Mouse (Mus musculus) neural tube, embryonic 11.5 days (tissue): ENCODE measurements around the gene 4932438H23Rik. TPM values are rescaled to one million over a fixed set of nuclear protein-coding genes. Genes with fewer than 3 reads are reported as not detected.
"Not testable (repeated sequence)": the region's sequence is repeated elsewhere in the genome, so short reads cannot be mapped to it uniquely, and the experiment has no call there.

Experiments used
- ATAC-seq: fragments of 200-750 bp; cut with Nextera tagmentation; 2 replicates; pipeline ENCODE4 v1.8.0; 2017; ENCODE audit warnings: moderate number of reproducible peaks, mild to moderate bottlenecking, moderate TSS enrichment, moderate library complexity; ENCODE audit not compliant: insufficient read depth, low FRiP score, low TSS enrichment
- DNase-seq: peaks from one replicate; pipeline ENCODE4 v3.0.0-alpha.2; 2015; ENCODE audit warnings: low spot score
- H3K27ac ChIP-seq: fragments of 300-500 bp; sonication (generic); 2 replicates; pipeline ENCODE4 v1.5.1; 2014; ENCODE audit warnings: low read depth, mild to moderate bottlenecking, low read length
- H3K27me3 ChIP-seq: fragments of 300-500 bp; sonication (generic); 2 replicates; pipeline ENCODE4 v1.6.1; 2014; ENCODE audit warnings: mild to moderate bottlenecking, low read length, mixed read lengths; ENCODE audit not compliant: control insufficient read depth, insufficient read depth
- H3K36me3 ChIP-seq: fragments of 300-500 bp; sonication (generic); 2 replicates; pipeline ENCODE4 v1.6.1; 2014; ENCODE audit warnings: mild to moderate bottlenecking, low read length, moderate library complexity, mixed read lengths; ENCODE audit not compliant: control insufficient read depth, insufficient read depth
- H3K4me1 ChIP-seq: fragments of 300-500 bp; sonication (generic); 2 replicates; pipeline ENCODE4 v1.6.1; 2014; ENCODE audit warnings: low read length, mixed read lengths; ENCODE audit not compliant: control insufficient read depth, insufficient read depth
- H3K4me2 ChIP-seq: fragments of 300-500 bp; sonication (generic); 2 replicates; pipeline ENCODE4 v1.6.1; 2014; ENCODE audit warnings: low read depth, mild to moderate bottlenecking, moderate library complexity
- H3K4me3 ChIP-seq: fragments of 300-500 bp; sonication (generic); 2 replicates; pipeline ENCODE4 v1.5.1; 2014; ENCODE audit warnings: low read depth, low read length
- H3K9ac ChIP-seq: fragments of 300-500 bp; sonication (generic); 2 replicates; pipeline ENCODE4 v1.6.1; 2014; ENCODE audit warnings: mild to moderate bottlenecking, low read length
- H3K9me3 ChIP-seq: fragments of 300-500 bp; sonication (generic); 2 replicates; pipeline ENCODE4 v1.6.1; 2016; ENCODE audit warnings: low read length; ENCODE audit not compliant: control insufficient read depth
- WGBS: fragments of 180-500 bp; shearing (Covaris S2); extraction: QIAGEN DNeasy Blood & Tissue Kit; methylation state at CpG from one replicate; pipeline ENCODE4 v1.1.7; 2014; 5-methylcytosine and 5-hydroxymethylcytosine counted together
- polyA plus RNA-seq: library from polyadenylated mRNA; unstranded; fragments of >200 nt; fragmentation: Nextera tagmentation; extraction: Ambion mirVana; gene quantifications from 2 replicates; pipeline ENCODE4 v1.2.1, GENCODE M21; 2014

Gene 4932438H23Rik
- polyA plus RNA-seq, 1 experiment from 2014 or later = 0.15 TPM

DNA sequence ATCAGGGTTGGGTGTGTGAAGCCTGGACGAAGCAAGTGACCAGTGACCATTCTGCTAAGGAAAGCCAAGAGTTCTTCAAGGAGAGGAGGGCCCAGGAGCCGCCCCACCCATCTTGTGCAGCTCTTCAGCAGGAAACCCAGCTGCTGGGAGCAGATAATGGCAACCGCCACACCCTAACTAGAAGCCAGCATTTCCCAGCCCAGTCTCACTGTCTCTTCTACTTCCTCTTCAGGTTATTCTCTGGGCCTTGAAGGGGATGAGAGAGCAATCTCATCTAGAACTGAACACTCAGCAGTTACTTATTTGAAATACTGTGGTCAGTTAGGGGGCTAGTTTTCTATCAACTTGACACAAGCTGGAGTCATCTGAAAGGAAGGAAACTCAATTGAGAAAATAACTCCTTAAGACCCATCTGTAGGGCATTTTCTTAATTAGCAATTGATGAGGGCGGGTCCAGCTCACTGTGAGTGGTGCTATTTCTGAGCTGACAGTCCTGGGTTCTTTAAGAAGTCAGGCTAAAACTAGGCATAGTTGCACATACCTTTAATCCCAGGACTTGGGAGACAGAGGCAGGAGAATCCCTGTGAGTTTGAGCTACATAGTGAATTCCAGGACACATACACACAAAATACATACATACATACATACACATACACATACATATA, 8.1 kb downstream of the 4932438H23Rik start:
- H3K9me3 ChIP-seq = no peaks in the 10 kb centered on the region
- no peaks in the 10 kb centered on the region for H3K36me3 ChIP-seq
- WGBS = 57% methylated on average over 4 of the region's 4 CpGs
- ATAC-seq (no peak), DNase-seq (no peak)
- H3K27me3 ChIP-seq = peaks cover 6% of the 10 kb centered on the region; the same call in 1 of the 2 replicates
- no peak overlapping the region for H3K4me2 ChIP-seq
- H3K9ac ChIP-seq = no peak overlapping the region
- no peak overlapping the region for H3K27ac ChIP-seq
- H3K4me1 ChIP-seq = no peaks in the 10 kb centered on the region
- H3K4me3 ChIP-seq = no peak overlapping the region

DNA sequence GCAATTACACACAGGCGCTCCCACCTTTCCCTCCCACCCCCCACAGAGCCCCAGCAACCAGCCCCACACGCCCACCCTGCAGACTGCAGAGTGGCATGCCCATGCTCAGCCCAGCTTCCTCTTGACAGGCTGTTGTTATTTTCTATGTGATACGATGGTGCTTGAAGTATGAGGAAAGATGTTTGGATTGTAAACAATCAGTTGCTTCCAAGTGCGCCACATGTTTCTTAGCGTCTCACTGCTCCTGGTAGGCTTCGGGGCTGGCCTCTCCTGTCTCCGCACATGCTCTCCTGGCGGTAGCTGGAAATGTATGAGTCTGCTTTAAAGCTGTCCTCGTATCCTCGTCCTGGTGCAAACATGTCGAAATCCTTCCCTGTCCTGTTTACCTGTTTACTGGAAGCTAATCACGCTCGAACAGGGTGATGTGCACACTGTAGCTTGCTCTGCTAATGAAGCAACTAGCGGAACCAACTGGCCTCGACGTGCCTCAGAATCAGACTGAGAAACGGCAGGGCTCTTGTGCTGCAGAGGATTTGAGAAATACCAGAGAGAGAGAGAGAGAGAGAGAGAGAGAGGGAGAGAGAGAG, 9.6 kb downstream of the 4932438H23Rik start:
- H3K9ac ChIP-seq = no peak overlapping the region
- ATAC-seq = no peak
- H3K9me3 ChIP-seq = no peaks in the 10 kb centered on the region
- H3K4me3 ChIP-seq = no peak overlapping the region
- DNase-seq = no peak
- no peaks in the 10 kb centered on the region for H3K36me3 ChIP-seq
- H3K4me2 ChIP-seq = no peak overlapping the region
- no peak overlapping the region for H3K27ac ChIP-seq
- no peaks in the 10 kb centered on the region for H3K4me1 ChIP-seq
- H3K27me3 ChIP-seq = peaks cover 7% of the 10 kb centered on the region; the same call in 1 of the 2 replicates
- 65% methylated on average over 17 of the region's 17 CpGs for WGBS

DNA sequence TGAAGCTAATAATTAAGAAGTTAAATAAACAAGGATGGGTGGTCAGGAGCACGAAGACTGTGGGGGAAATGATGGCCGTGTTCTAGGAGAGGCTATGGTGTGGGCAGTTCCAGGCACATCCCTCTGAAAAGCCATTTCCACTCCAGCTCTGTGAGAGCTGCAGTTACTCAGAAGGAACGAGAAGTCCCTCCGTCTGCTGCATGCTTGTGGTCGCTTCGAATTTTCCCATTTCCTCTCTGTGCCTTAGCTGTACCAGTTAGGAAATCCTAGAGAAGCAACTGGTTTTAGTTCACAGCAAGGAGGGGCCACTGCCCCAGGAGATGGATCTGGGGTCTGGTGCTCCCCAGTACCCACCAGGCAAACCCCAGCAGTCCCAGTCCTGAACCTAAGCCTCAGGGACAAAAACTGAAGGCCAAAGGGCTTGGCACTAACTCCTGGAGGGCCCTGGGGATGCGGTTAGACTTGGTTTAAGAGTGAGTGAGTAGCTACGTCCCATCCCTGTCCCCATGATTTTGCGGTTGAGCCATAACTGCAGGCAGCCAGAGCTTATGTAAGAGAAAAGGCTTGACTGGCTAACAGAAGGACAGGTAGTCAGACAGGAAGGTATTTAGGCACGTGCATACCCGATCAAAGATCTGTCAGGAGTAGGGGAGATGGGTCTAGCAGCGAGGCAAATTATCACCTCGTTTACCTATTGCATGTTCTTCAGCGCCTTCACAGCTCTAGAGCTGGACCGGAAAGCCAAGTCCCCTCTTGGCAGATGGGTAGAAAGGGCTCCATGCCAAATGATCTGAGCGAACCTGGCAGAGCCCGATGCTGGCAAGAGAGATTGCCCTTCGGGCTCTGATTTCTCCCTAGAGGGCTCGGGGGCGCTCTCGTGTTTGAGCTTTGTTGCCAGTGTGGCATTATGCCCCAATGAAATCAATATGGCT, 10.3 kb downstream of the 4932438H23Rik start:
- Histone ChIP-seq H3K9me3 (no peaks in the 10 kb centered on the region), H3K4me2 (no peak overlapping the region), H3K4me1 (no peaks in the 10 kb centered on the region), H3K36me3 (no peaks in the 10 kb centered on the region), H3K27ac (no peak overlapping the region), H3K9ac (no peak overlapping the region), H3K27me3 (peaks cover 7% of the 10 kb centered on the region; the same call in 1 of the 2 replicates), H3K4me3 (no peak overlapping the region)
- 89% methylated on average over 21 of the region's 21 CpGs for WGBS
- DNase-seq (no peak), ATAC-seq (no peak)

- no peak overlapping the region for H3K4me3 ChIP-seq
- H3K27me3 ChIP-seq = peaks cover 7% of the 10 kb centered on the region; the same call in 1 of the 2 replicates
- DNase-seq (no peak), ATAC-seq (no peak)
- no peaks in the 10 kb centered on the region for H3K36me3 ChIP-seq
- H3K9me3 ChIP-seq = no peaks in the 10 kb centered on the region
- no peak overlapping the region for H3K27ac ChIP-seq
- H3K9ac ChIP-seq = no peak overlapping the region
- 77% methylated on average over 4 of the region's 4 CpGs for WGBS
- H3K4me1 ChIP-seq = no peaks in the 10 kb centered on the region
- H3K4me2 ChIP-seq = no peak overlapping the region
Observed at GRCm38 (mm10) chr16:91083002-91083646, 11.8 kb downstream of the 4932438H23Rik start.

- no peak for ATAC-seq
- Histone ChIP-seq H3K27me3 (peaks cover 7% of the 10 kb centered on the region; the same call in 1 of the 2 replicates), H3K9me3 (no peaks in the 10 kb centered on the region), H3K4me1 (no peaks in the 10 kb centered on the region), H3K9ac (no peak overlapping the region), H3K36me3 (no peaks in the 10 kb centered on the region), H3K27ac (no peak overlapping the region), H3K4me2 (no peak overlapping the region), H3K4me3 (no peak overlapping the region)
- DNase-seq = peak; percentile 56
- WGBS = 25% methylated on average over 11 of the region's 12 CpGs
Observed at GRCm38 (mm10) chr16:91081508-91081907, 13.4 kb downstream of the 4932438H23Rik start.

- Histone ChIP-seq H3K4me3 (no peak overlapping the region), H3K9me3 (no peaks in the 10 kb centered on the region), H3K9ac (no peak overlapping the region), H3K36me3 (no peaks in the 10 kb centered on the region), H3K27me3 (no peaks in the 10 kb centered on the region), H3K27ac (no peak overlapping the region), H3K4me2 (no peak overlapping the region), H3K4me1 (no peaks in the 10 kb centered on the region)
- DNase-seq = no peak
- 75% methylated on average over 5 of the region's 5 CpGs for WGBS
- no peak for ATAC-seq
Observed at GRCm38 (mm10) chr16:91076180-91076579, 18.7 kb downstream of the 4932438H23Rik start.

GRCm38 (mm10) chr16:91075423-91075822, 19.5 kb downstream of the 4932438H23Rik start:
- not testable (repeated sequence) for ATAC-seq, DNase-seq, H3K36me3 ChIP-seq, H3K4me2 ChIP-seq, H3K9me3 ChIP-seq, H3K27me3 ChIP-seq, H3K9ac ChIP-seq, H3K4me3 ChIP-seq, H3K4me1 ChIP-seq, H3K27ac ChIP-seq
- WGBS = 82% methylated on average over 8 of the region's 8 CpGs

DNA sequence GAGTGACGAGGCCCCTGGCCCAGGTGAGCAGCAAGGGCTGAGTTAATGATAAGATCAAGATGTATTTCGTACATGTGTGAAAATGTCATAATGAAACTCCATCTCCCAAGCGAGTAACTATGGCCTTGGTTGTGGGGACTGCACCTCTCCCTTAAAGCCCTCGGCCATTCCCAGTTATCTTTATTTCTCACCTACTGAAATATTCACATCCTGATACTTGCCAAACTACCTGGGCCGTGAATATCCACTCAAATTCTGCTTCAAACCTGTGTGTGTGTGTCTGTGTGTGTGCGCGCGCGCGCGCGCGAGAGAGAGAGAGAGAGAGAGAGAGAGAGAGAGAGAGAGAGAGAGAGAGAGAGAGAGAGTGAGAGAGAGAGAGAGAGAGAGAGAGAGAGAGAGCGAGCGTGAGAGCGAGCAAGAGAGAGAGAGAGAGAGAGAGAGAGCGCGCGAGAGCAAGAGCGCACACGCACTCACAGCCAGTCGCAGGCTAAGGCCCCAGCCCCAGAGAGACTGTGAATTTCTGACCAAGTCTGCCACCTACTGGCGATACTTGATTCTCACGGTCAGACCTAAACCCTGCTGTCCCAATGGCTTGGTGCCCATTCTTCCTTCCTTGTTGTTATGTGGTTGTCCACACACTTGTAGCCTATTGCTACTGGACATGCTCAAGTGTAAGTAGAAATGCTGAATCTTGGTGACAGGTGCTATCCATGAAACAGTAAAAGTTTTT, 21.6 kb downstream of the 4932438H23Rik start:
- peak; percentile 98 for ATAC-seq
- no peak overlapping the region for H3K4me2 ChIP-seq

More for the DNA sequence above, 21.6 kb downstream of the 4932438H23Rik start:
- H3K4me3 ChIP-seq = no peak overlapping the region
- no peak overlapping the region for H3K27ac ChIP-seq
- H3K36me3 ChIP-seq = no peaks in the 10 kb centered on the region
- H3K9ac ChIP-seq = no peak overlapping the region
- H3K9me3 ChIP-seq = no peaks in the 10 kb centered on the region
- peaks cover 3% of the 10 kb centered on the region; the same call in 1 of the 2 replicates for H3K4me1 ChIP-seq
- WGBS = 37% methylated on average over 22 of the region's 24 CpGs
- no peaks in the 10 kb centered on the region for H3K27me3 ChIP-seq
- DNase-seq = peak; percentile 88
